Mouse (Mus musculus): ENCODE data around the gene Cdv3. TPM values are rescaled to one million over a fixed set of nuclear protein-coding genes. Genes with fewer than 3 reads are reported as not detected.

Cdv3 gene
- polyA plus RNA-seq, 1 experiment from 2014 or later: 62.6 TPM

- Histone ChIP-seq H3K9ac (ENCODE audit: low read length) (no peak overlapping the region), H3K4me3 (ENCODE audit: control insufficient read depth in 1 of 2, insufficient read depth in 1 of 2, low read depth in 1 of 2, low read length in 2 of 2) (no peak overlapping the region), H3K27ac (replicated peaks in 1 of 2; ENCODE audit: control insufficient read depth in 1 of 2, insufficient read depth in 1 of 2, low read depth in 2 of 2, low read length in 2 of 2) (no peak overlapping the region), H3K4me2 (ENCODE audit: low read length) (no peak overlapping the region), H3K36me3 (ENCODE audit: control insufficient read depth, insufficient read depth, low read length) (no peaks in the 10 kb centered on the region), H3K4me1 (ENCODE audit: control insufficient read depth in 2 of 2, insufficient read depth in 2 of 2, low read length in 2 of 2) (peaks cover 13 to 22% of the 10 kb centered on the region in 2 experiments), H3K27me3 (ENCODE audit: control insufficient read depth, insufficient read depth, low read length) (no peaks in the 10 kb centered on the region), H3K9me3 (ENCODE audit: control insufficient read depth, low read length) (no peaks in the 10 kb centered on the region)
- WGBS: 61% methylated on average over 6 of the region's 6 CpGs
- no peak for ATAC-seq (ENCODE audit: insufficient number of reproducible peaks, insufficient read depth, low FRiP score, low read depth)
These were observed 17.3 kb upstream of the Cdv3 start for GRCm38 (mm10) chr9:103382989-103383388.

DNA sequence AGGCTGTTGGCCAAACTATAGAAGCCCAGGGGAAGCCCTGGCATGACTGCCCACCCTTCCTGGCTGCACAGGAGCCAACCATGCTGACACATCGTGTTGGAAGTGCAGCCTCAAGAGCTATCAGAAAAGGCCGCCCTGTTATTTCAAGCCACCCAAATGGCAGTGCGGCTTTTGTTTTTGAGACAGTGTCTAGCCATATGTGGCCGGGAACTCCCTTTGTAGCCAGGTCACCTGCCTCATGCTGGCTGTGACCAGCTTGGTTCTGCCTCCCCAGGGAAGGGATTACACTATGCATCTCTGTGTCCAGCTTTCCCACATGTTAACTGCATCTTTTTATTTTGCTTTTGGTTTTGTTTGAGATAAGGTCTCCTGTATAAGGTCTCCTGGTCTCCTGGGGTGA is 14.9 kb upstream of the Cdv3 start:
- Histone ChIP-seq H3K4me3 (ENCODE audit: control insufficient read depth in 1 of 2, insufficient read depth in 1 of 2, low read depth in 1 of 2, low read length in 2 of 2) (no peak overlapping the region), H3K9me3 (ENCODE audit: control insufficient read depth, low read length) (no peaks in the 10 kb centered on the region), H3K4me1 (ENCODE audit: control insufficient read depth in 2 of 2, insufficient read depth in 2 of 2, low read length in 2 of 2) (peaks cover 9 to 10% of the 10 kb centered on the region in 2 experiments; a peak in 2 of 4 replicates), H3K27ac (replicated peaks in 1 of 2; ENCODE audit: control insufficient read depth in 1 of 2, insufficient read depth in 1 of 2, low read depth in 2 of 2, low read length in 2 of 2) (no peak overlapping the region), H3K4me2 (ENCODE audit: low read length) (no peak overlapping the region), H3K36me3 (ENCODE audit: control insufficient read depth, insufficient read depth, low read length) (no peaks in the 10 kb centered on the region), H3K9ac (ENCODE audit: low read length) (no peak overlapping the region), H3K27me3 (ENCODE audit: control insufficient read depth, insufficient read depth, low read length) (no peaks in the 10 kb centered on the region)
- ATAC-seq (ENCODE audit: insufficient number of reproducible peaks, insufficient read depth, low FRiP score, low read depth): no peak
- WGBS: 75% methylated on average over 4 of the region's 4 CpGs

- H3K4me3 ChIP-seq (ENCODE audit: control insufficient read depth in 1 of 2, insufficient read depth in 1 of 2, low read depth in 1 of 2, low read length in 2 of 2): no peak overlapping the region
- H3K4me2 ChIP-seq (ENCODE audit: low read length): no peak overlapping the region
- no peak overlapping the region for H3K9ac ChIP-seq (ENCODE audit: low read length)
- WGBS: 43% methylated on average over 9 of the region's 9 CpGs
- ATAC-seq (ENCODE audit: insufficient number of reproducible peaks, insufficient read depth, low FRiP score, low read depth): 0 out of 2 replicates have a peak, but pooled peaks have one; percentile 24
- no peak overlapping the region for H3K27ac ChIP-seq (replicated peaks in 1 of 2; ENCODE audit: control insufficient read depth in 1 of 2, insufficient read depth in 1 of 2, low read depth in 2 of 2, low read length in 2 of 2)
- no peaks in the 10 kb centered on the region for H3K27me3 ChIP-seq (ENCODE audit: control insufficient read depth, insufficient read depth, low read length)
- no peaks in the 10 kb centered on the region for H3K9me3 ChIP-seq (ENCODE audit: control insufficient read depth, low read length)
- peaks cover 9 to 10% of the 10 kb centered on the region in 2 experiments; a peak in 2 of 4 replicates for H3K4me1 ChIP-seq (ENCODE audit: control insufficient read depth in 2 of 2, insufficient read depth in 2 of 2, low read length in 2 of 2)
- H3K36me3 ChIP-seq (ENCODE audit: control insufficient read depth, insufficient read depth, low read length): no peaks in the 10 kb centered on the region
These were observed 13.6 kb upstream of the Cdv3 start for GRCm38 (mm10) chr9:103379199-103379598.

- no peak for ATAC-seq (ENCODE audit: insufficient number of reproducible peaks, insufficient read depth, low FRiP score, low read depth)
- H3K4me2 ChIP-seq (ENCODE audit: low read length): no peak overlapping the region
- no peaks in the 10 kb centered on the region for H3K27me3 ChIP-seq (ENCODE audit: control insufficient read depth, insufficient read depth, low read length)
- no peaks in the 10 kb centered on the region for H3K36me3 ChIP-seq (ENCODE audit: control insufficient read depth, insufficient read depth, low read length)
- H3K9ac ChIP-seq (ENCODE audit: low read length): no peak overlapping the region
- no peak overlapping the region for H3K4me3 ChIP-seq (ENCODE audit: control insufficient read depth in 1 of 2, insufficient read depth in 1 of 2, low read depth in 1 of 2, low read length in 2 of 2)
- H3K9me3 ChIP-seq (ENCODE audit: control insufficient read depth, low read length): no peaks in the 10 kb centered on the region
- peaks cover 9 to 10% of the 10 kb centered on the region in 2 experiments; a peak in 2 of 4 replicates for H3K4me1 ChIP-seq (ENCODE audit: control insufficient read depth in 2 of 2, insufficient read depth in 2 of 2, low read length in 2 of 2)
- H3K27ac ChIP-seq (replicated peaks in 1 of 2; ENCODE audit: control insufficient read depth in 1 of 2, insufficient read depth in 1 of 2, low read depth in 2 of 2, low read length in 2 of 2): no peak overlapping the region
- WGBS: 65% methylated on average over 10 of the region's 10 CpGs
These were observed 13.0 kb upstream of the Cdv3 start for GRCm38 (mm10) chr9:103378686-103379085.

GRCm38 (mm10) chr9:103376346-103377320 is 11.0 kb upstream of the Cdv3 start:
- ATAC-seq (ENCODE audit: insufficient number of reproducible peaks, insufficient read depth, low FRiP score, low read depth): no peak
- H3K4me2 ChIP-seq (ENCODE audit: low read length): no peak overlapping the region
- H3K27ac ChIP-seq (replicated peaks in 1 of 2; ENCODE audit: control insufficient read depth in 1 of 2, insufficient read depth in 1 of 2, low read depth in 2 of 2, low read length in 2 of 2): no peak overlapping the region
- H3K9ac ChIP-seq (ENCODE audit: low read length): no peak overlapping the region
- H3K4me1 ChIP-seq (ENCODE audit: control insufficient read depth in 2 of 2, insufficient read depth in 2 of 2, low read length in 2 of 2): peaks cover 10 to 12% of the 10 kb centered on the region in 2 experiments; a peak in 2 of 4 replicates
- no peaks in the 10 kb centered on the region for H3K9me3 ChIP-seq (ENCODE audit: control insufficient read depth, low read length)
- 47% methylated on average over 7 of the region's 7 CpGs for WGBS
- H3K27me3 ChIP-seq (ENCODE audit: control insufficient read depth, insufficient read depth, low read length): no peaks in the 10 kb centered on the region
- H3K4me3 ChIP-seq (ENCODE audit: control insufficient read depth in 1 of 2, insufficient read depth in 1 of 2, low read depth in 1 of 2, low read length in 2 of 2): no peak overlapping the region
- no peaks in the 10 kb centered on the region for H3K36me3 ChIP-seq (ENCODE audit: control insufficient read depth, insufficient read depth, low read length)

DNA sequence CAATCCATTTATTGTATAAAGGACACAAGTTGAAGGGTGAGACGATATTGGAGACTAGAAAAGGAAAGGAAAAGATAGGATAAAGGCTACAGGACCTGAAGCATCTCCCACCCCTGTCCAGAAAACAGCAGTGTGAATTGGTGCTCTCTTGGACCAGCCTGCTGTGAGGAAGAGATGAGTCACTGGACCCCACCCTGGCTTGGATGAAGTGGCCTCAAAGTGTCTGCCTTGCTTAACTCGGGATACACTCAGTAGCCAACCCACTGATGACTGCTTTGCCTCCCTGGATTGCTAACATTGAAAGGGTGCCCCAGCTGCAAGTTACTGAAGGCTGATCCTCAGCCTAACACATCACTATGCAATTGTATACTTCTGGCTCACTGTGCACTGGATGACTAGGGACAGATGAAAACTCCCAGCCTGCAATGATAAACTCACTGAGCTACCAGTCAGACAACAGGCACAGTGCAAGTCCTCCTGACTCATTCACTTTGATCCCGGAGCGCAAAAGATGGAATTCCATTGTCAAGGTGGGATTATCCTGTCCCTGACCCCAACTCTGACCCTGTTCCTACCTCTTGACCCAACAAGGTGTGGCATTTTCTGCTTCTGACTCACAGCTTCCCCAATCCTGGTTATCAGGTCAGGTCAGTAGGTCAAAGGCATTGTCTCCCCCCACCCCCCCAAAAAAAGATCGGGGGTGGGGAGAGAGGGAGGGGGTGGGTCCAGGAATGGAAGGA is 6.8 kb upstream of the Cdv3 start:
- Histone ChIP-seq H3K4me1 (ENCODE audit: control insufficient read depth in 2 of 2, insufficient read depth in 2 of 2, low read length in 2 of 2) (peaks cover 8 to 9% of the 10 kb centered on the region in 2 experiments; a peak in 3 of 4 replicates), H3K4me3 (ENCODE audit: control insufficient read depth in 1 of 2, insufficient read depth in 1 of 2, low read depth in 1 of 2, low read length in 2 of 2) (no peak overlapping the region), H3K27me3 (ENCODE audit: control insufficient read depth, insufficient read depth, low read length) (no peaks in the 10 kb centered on the region), H3K9me3 (ENCODE audit: control insufficient read depth, low read length) (no peaks in the 10 kb centered on the region), H3K36me3 (ENCODE audit: control insufficient read depth, insufficient read depth, low read length) (peaks cover 4% of the 10 kb centered on the region), H3K4me2 (ENCODE audit: low read length) (no peak overlapping the region), H3K9ac (ENCODE audit: low read length) (no peak overlapping the region), H3K27ac (replicated peaks in 1 of 2; ENCODE audit: control insufficient read depth in 1 of 2, insufficient read depth in 1 of 2, low read depth in 2 of 2, low read length in 2 of 2) (no peak overlapping the region)
- WGBS: 45% methylated on average over 5 of the region's 5 CpGs
- ATAC-seq (ENCODE audit: insufficient number of reproducible peaks, insufficient read depth, low FRiP score, low read depth): no peak

- H3K4me3 ChIP-seq (ENCODE audit: control insufficient read depth in 1 of 2, insufficient read depth in 1 of 2, low read depth in 1 of 2, low read length in 2 of 2): no peak overlapping the region
- H3K9ac ChIP-seq (ENCODE audit: low read length): no peak overlapping the region
- H3K27me3 ChIP-seq (ENCODE audit: control insufficient read depth, insufficient read depth, low read length): no peaks in the 10 kb centered on the region
- no peak for ATAC-seq (ENCODE audit: insufficient number of reproducible peaks, insufficient read depth, low FRiP score, low read depth)
- peaks cover 4% of the 10 kb centered on the region for H3K36me3 ChIP-seq (ENCODE audit: control insufficient read depth, insufficient read depth, low read length)
- H3K4me2 ChIP-seq (ENCODE audit: low read length): no peak overlapping the region
- peak overlapping the region; percentile 68 to 69 for H3K27ac ChIP-seq (replicated peaks in 1 of 2; ENCODE audit: control insufficient read depth in 1 of 2, insufficient read depth in 1 of 2, low read depth in 2 of 2, low read length in 2 of 2)
- H3K4me1 ChIP-seq (ENCODE audit: control insufficient read depth in 2 of 2, insufficient read depth in 2 of 2, low read length in 2 of 2): peaks cover 9 to 20% of the 10 kb centered on the region in 2 experiments
- H3K9me3 ChIP-seq (ENCODE audit: control insufficient read depth, low read length): no peaks in the 10 kb centered on the region
- WGBS: 35% methylated on average over 4 of the region's 4 CpGs
These were observed 4.3 kb upstream of the Cdv3 start for GRCm38 (mm10) chr9:103369951-103370350.

Data from heart, embryonic 14.5 days (tissue).